Mouse (Mus musculus) A20 (cell line): ENCODE data around the gene Ubr1.

Experiments used
- DNase-seq: peaks from one replicate; pipeline ENCODE4 v3.0.0-alpha.2; 2011; ENCODE audit warnings: low read depth, low spot score

Ubr1 gene

DNA sequence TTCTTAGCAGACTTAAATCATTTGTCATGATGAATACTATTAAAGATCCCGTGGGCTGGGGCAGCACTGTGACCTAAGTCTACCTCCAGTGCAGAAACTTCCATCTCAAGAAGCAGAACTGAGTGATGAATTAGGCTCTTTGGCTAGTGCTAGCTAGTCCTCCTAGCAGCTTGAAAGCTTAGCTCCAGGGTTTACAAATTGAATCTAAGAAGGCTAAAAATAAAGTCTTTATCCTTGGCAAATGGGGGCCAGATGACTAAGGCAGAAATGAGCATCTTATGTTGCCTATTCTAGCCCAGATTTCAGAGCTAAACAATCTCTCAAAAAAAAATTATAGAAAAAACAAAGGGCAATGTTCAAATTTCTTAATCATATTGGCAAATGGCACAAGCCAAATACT is 109.8 kb downstream of the Ubr1 start:
- no peak for DNase-seq

DNA sequence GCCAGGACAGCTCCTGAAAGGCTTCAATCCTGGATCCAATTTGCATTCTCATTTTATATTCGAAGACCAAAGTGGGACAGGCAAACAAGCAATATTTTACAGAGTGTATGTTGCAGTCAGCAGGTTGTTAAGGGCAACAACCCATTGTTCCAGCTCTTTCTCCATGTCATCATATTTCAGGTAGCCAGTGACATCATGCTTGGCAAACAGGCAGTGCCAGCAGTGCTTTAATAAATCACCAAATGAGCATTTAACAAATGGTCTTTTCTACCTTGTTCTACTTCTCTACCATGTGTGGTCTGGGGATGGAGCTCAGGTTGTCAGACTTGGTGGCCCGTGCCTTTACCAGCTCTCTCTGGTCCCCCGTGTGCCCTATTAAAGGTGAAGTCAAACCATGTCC is 112.4 kb downstream of the Ubr1 start:
- DNase-seq, result no peak

DNA sequence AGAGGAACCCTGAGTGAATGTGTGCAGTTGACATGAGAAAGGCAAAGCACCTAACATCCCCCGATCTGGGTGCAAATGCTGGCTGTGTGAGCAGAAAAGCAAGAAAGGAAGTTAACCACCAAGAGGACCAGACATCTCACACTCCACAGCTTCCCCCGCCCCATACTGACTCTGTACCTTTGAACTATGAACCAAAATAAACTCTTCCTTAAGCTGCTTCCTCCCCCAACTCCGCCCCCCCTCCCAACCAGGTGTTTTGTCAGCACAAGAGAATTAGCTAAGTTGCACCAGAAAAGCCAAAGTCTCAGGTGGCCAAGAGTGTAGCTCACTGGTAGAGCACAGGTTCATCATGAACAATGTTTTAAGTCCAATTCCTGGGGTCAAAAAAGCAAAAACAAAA is 117.4 kb downstream of the Ubr1 start:
- peak; percentile 68 for DNase-seq

DNA sequence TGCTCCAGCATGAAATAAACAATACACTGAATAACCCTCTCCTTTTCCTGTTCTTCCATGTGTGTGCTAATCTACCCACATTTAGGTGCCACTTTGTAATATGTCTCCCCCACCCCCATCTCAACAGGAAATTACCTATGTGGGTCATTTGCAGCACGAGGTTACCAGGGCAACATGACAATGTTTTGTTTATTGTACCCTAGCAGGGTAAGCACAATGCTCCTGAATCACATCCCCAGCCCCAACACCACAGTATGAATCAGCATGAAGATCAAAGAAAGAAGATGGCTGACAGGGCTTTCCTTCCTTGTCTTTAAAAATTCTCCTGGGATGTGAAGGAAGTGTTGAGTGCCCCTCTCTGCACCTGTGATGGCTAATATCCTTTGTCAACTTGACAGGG is 117.9 kb downstream of the Ubr1 start:
- peak; percentile 43 for DNase-seq

DNA sequence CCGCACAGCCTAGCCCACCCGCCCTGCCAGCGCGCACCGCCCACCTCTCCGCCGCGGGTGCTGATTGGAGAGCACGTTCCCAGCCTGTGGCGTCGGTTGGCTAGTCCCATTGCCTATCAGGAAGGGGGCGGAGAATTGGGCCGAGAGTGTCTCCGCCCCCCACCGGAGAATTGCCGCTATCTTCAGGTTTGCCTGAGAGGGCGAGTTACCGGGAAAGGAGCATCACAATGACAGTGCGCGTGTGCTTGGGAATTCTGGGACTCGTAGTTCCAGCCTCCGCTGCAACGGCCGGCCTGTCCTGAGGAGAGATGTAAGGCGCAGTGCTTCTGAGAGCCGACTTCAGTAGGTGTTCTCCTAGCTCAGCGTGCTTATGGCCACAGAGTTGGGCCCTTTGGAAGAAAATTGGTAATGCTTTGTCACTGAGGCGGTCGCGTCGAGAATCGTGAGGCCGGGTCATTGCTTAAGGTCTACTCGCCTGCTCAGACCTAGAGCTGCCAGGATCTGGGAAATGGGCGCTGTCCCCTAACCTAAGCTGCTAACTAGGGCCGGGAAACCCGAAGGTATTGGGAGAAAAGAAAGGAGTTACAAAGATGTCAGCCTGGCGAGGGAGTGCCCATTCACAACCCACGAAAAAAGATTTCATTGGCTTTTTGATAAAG is 120.0 kb downstream of the Ubr1 start, which contains the start of gene Ttbk2:
Gene Ttbk2 (minus strand): TSS at position 181 of the 659 bp plus-strand sequence.
- DNase-seq, result peak; percentile 98

DNA sequence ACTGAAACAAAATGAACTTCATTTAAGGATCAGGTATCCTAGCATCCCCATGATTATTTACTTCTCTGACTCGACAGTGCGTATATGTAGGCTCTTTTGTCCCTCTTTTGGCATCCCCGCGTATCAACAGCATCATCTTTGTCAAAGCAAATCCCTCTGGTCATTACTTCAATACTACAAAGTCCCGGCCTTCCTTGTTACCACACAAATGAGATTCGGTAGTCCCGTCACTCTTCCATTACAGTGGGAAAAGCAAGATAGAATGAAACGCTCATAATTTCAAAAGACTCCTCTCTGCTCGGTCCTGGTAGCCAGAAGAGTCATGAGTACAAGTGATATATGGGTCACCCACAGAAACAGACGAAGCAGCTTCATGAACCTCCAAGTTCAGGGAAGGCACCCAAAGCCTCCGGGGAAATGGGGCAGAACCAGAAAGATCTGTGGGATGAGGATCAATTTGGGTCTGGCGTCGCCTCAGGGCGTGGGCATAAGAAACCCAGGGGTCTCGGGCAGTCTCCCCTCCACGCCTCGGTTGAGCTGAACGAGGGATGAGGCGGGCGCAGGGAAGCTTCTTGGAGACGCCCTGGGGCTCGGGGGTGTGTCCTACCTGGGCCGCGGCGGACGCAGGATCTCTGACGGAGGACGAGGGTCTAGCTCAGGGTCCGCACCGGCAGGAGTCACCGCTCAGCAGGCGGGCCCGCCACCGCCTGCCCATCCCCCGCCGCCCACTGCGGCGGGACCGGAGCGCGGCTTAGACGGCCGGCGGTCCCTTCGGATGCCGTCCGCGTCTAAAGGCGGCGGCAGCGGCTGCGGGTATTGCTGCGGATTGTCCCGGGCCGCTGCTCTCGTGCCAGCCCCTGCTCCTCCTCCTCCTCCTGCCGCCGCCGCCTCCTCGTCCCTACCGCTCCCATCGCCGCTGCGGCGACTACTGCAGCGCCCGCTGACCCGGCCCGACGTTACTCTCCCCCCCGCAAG is 120.8 kb downstream of the Ubr1 start, which contains the start of gene Cdan1:
Gene Cdan1 (minus strand): TSS at position 680 of the 975 bp plus-strand sequence.
- no peak for DNase-seq

DNA sequence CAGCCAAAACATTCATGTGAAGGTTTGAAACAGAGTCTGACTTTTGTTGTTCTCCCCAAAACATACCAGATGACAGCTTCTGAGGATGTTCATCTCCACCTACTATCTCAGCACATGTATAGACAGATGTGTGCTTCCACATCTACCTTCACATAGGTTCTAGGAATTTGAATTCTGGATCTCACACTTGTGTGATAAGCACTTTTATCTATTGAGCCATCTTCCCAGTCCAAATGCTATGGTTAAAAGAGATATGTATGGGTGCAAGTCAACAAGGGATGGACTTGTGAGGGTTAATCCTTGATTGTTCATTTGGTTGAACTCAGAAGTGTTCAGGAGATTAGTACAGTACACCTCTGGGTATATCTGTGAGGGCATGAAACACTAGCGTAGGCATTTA is 125.2 kb downstream of the Ubr1 start:
- no peak for DNase-seq

DNA sequence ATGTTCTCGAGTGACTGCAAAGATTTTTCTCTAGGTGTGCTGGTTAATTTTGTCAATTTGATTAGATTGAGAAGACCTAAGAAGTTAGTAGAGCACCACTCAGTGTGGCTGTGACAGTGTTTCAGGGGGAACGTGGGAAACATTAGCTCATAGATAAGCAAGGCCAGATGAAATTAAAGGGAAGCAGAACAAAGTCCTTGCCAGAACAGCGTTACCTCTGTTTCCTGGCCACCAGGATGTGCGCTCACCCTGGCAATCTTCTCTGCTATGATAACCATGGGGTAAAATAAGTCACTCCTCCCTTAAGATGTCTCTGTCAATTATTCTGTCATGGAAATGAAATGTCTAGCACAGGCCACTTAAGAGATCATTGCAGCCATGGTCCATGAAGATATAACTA is 126.5 kb downstream of the Ubr1 start:
- DNase-seq, result no peak

DNA sequence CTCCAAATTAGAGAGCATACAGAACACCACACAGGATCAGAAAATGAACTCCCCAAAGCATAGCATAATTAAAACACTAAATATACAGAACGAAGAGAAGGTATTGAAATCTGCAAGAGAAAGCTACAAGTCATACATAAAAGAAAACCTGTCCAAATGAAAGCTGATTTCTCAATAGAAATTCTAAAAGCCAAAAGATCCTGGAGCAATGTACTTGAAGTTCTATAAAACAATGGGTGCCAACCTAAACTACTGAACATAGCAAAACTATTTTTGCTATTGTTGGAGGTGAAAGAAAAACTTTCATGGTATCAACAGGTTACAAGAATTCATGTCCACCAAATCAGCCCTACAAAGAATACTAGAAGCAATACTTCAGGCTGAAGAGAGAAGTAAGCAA is 129.3 kb downstream of the Ubr1 start:
- no peak for DNase-seq

DNA sequence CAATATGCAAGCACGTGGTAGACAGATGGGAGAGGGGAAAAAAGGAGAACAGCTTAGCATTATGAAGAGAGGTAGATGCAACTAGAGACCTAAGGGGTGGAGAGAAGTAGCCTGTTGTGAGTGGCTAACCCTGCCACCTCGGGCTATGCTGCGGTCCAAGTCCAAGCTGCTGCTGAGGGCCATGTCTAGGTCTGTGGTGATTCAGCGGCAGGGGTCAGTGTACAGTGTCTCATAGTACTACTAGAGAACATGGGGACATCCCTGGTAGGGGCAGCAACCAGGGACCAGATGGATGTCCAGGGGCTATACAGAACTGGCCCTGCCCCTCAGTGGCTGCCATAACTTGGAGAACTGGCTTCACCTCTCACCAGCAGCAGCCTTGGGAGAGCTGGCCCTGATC is 135.3 kb downstream of the Ubr1 start:
- no peak for DNase-seq

DNA sequence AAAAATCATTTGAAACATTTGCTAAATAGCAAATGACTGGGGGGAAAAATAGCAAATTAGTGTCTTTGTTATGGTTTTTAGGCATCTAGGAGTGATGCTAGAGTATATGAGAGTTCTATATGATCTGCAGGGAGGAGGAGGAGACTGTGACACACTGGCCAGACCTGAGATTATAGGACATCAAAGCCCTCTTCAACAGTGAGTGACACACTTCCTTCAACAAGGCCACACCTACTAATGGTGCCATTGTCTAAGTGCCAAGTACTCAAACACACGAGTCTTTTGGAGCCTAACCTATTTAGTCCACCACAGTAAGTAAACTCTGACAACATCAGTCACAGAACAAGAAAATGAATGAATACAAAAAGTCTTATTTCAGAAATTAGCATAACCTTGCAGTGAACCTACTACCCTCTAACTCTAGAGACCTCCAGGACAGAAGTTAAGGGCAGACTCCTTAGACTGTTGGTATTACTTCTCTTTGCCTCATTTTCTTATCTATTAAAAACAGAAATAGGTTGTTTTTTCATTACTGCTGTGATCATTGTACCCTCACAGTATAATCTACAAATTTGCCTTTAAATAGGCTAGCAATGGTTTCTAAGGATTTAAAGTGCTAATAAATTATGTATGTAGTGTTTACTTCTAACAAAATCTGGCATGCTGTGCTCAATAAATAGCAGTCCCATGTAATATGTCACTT is 143.4 kb downstream of the Ubr1 start:
- no peak for DNase-seq
